8 mouse cellular contexts compared by ENCODE assay signal in genomic region chr7:98071620-98072019, GRCm38 (mm10). TPM values are rescaled to one million over a fixed set of nuclear protein-coding genes. Genes with fewer than 3 reads are reported as not detected.
DNase-seq lines count a peak whose midpoint lies in the region; ATAC-seq and TF ChIP-seq lines count a peak whose summit lies in the region.

No protein-coding gene starts in this region.

- in situ Hi-C loops in ES-E14 (cut with MboI; ENCODE audit: low sequenced_read_pairs in 2 of 2, unreplicated experiment in 2 of 2), result no loop called here

- H3K27ac ChIP-seq in ES-E14 (ENCODE audit: insufficient read depth, low read depth, low read length, poor library complexity, severe bottlenecking), result no peak overlapping the region
- no peak overlapping the region for H3K27ac ChIP-seq in forebrain, embryonic 14.5 days (ENCODE audit: low read depth, low read length)
- H3K27ac ChIP-seq in hindbrain, embryonic 12.5 days, result no peak overlapping the region

- no peak overlapping the region for H3K4me2 ChIP-seq in forebrain, embryonic 14.5 days (ENCODE audit: low read length)
- no peak overlapping the region for H3K4me2 ChIP-seq in hindbrain, embryonic 12.5 days (replicated peaks)

- no peak overlapping the region for H3K4me3 ChIP-seq in ES-E14 (ENCODE audit: insufficient read depth in 1 of 2, low read depth in 1 of 2, low read length in 2 of 2, poor library complexity in 1 of 2, severe bottlenecking in 1 of 2)
- no peak overlapping the region for H3K4me3 ChIP-seq in forebrain, embryonic 14.5 days (ENCODE audit: low read depth, low read length)
- H3K4me3 ChIP-seq in hindbrain, embryonic 12.5 days, result no peak overlapping the region

- no peaks in the 10 kb centered on the region for H3K4me1 ChIP-seq in ES-E14 (ENCODE audit: control insufficient read depth in 2 of 2, insufficient read depth in 2 of 2, low read length in 2 of 2, poor library complexity in 1 of 2)
- no peaks in the 10 kb centered on the region for H3K4me1 ChIP-seq in forebrain, embryonic 14.5 days (ENCODE audit: control insufficient read depth, insufficient read depth, low read length)
- no peaks in the 10 kb centered on the region for H3K4me1 ChIP-seq in hindbrain, embryonic 12.5 days

- DNase-seq in ES-E14 (ENCODE audit: low read depth, low spot score), result peak; percentile 77
- peak; percentile 74 for DNase-seq in c-Kit-positive CD71-positive TER-119-negative erythroid progenitor cells, embryonic 14.5 days (ENCODE audit: low read depth)
- peak; percentile 90 for DNase-seq in forebrain, embryonic 14.5 days (ENCODE audit: low spot score)
- peak; percentile 64 for DNase-seq in layer of hippocampus, adult 9-11 months
- peak; percentile 89 for DNase-seq in lung, postnatal 10 days
- DNase-seq in retina, embryonic 14.5 days (ENCODE audit: low spot score), result peak; percentile 93
- DNase-seq in thymus, postnatal 4 days, result peak; percentile 96

- H3K27me3 ChIP-seq in forebrain, embryonic 14.5 days (replicated peaks; ENCODE audit: control insufficient read depth, insufficient read depth, low read length), result no peaks in the 10 kb centered on the region
- no peaks in the 10 kb centered on the region for H3K27me3 ChIP-seq in hindbrain, embryonic 12.5 days

- no peaks in the 10 kb centered on the region for H3K9me3 ChIP-seq in ES-E14 (ENCODE audit: control insufficient read depth, insufficient read depth, low read depth, low read length)
- H3K9me3 ChIP-seq in forebrain, embryonic 14.5 days (replicated peaks; ENCODE audit: control insufficient read depth, low read length), result no peaks in the 10 kb centered on the region
- H3K9me3 ChIP-seq in hindbrain, embryonic 12.5 days (replicated peaks), result no peaks in the 10 kb centered on the region

- H3K36me3 ChIP-seq in ES-E14 (ENCODE audit: control insufficient read depth, insufficient read depth, low read length, poor library complexity, severe bottlenecking), result no peaks in the 10 kb centered on the region
- H3K36me3 ChIP-seq in forebrain, embryonic 14.5 days (ENCODE audit: control insufficient read depth, insufficient read depth, low read length), result peaks cover 4% of the 10 kb centered on the region; the same call in 1 of the 2 replicates
- peaks cover 19% of the 10 kb centered on the region for H3K36me3 ChIP-seq in hindbrain, embryonic 12.5 days

- no peak overlapping the region for H3K9ac ChIP-seq in ES-E14 (ENCODE audit: insufficient read depth, low read depth, low read length, poor library complexity, severe bottlenecking)
- H3K9ac ChIP-seq in forebrain, embryonic 14.5 days (ENCODE audit: low read length), result no peak overlapping the region
- H3K9ac ChIP-seq in hindbrain, embryonic 12.5 days, result no peak overlapping the region

- peak; percentile 75; the same call in 1 of the 2 replicates for ATAC-seq in forebrain, embryonic 14.5 days
- peak; percentile 57; the same call in 1 of the 2 replicates for ATAC-seq in hindbrain, embryonic 12.5 days (ENCODE audit: low FRiP score)

- 29% methylated on average over 5 of the region's 5 CpGs for WGBS in forebrain, embryonic 14.5 days
- WGBS in hindbrain, embryonic 12.5 days, result 38% methylated on average over 5 of the region's 5 CpGs

TF ChIP-seq in ES-E14, 5 proteins besides CTCF, POLR2A, EP300 and RAD21:
- TF ChIP-seq CHD2 (IDR thresholded peaks at IDR 0.05; ENCODE audit: low read depth, low read length) (no peak), ZC3H11A (IDR thresholded peaks at IDR 0.05; ENCODE audit: borderline replicate concordance, low read depth, low read length) (peak; percentile 71)

RNA-seq across cellular contexts. Expression of gene Myo7a, which starts 47.7 kb away (rescaled TPM):
- total RNA-seq in ES-E14 (2012; rRNA removed), result 1.8 and 2.1 TPM in 2 replicates
- 7.7 and 10.7 TPM in 2 replicates for polyA plus RNA-seq in forebrain, embryonic 14.5 days (2014; fragmentation: Nextera tagmentation; extraction: Ambion mirVana)
- polyA plus RNA-seq in hindbrain, embryonic 12.5 days (2016; fragmentation: Nextera tagmentation; extraction: Ambion mirVana), result 21.9 and 22.5 TPM in 2 replicates
